Mouse (Mus musculus): ENCODE measurements around the gene Fgfr2.

DNA sequence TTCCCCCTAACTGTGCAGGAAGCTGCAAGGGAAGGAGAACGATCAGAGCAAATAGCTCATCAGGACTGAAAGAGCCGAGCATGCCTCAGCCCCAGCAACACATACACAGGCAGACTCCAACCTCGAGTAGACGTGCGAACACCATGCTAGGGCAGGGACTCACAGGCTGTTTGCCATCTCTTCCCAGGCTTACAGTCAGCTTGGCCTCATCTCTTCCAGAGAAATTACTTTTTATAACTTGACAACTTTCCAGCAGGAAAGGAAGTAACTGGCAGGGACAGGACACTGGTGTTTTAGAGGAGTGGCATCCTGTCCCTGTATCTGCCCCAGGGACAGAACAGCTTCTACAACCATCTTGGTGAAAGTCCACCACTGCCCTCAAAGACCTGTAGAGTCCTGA is 879.9 kb downstream of the Fgfr2 start:
- TF ChIP-seq CTCF (conservative IDR thresholded peaks at IDR 0.05; ENCODE audit: insufficient read depth, insufficient read length, low read depth, low read length) (no peak), POLR2A (IDR thresholded peaks at IDR 0.05; ENCODE audit: low read depth, low read length) (no peak)

Measured in kidney, adult 2 months (tissue).